Mouse (Mus musculus) CH12F3 (cell line): Measurements from ENCODE around the gene Ugt1a9.

Source experiments
- in situ Hi-C: fragments of 300-500 bp; cut with MboI; formaldehyde crosslinking; loops from 2 replicates; pipeline ENCODE4 v1.14.3; 2020; ENCODE audit warnings: low sequenced_read_pairs

Gene Ugt1a9

GRCm38 (mm10) chr1:88255989-88256754, 185.6 kb downstream of the Ugt1a9 start:
- in situ Hi-C loops: no loop called here

DNA sequence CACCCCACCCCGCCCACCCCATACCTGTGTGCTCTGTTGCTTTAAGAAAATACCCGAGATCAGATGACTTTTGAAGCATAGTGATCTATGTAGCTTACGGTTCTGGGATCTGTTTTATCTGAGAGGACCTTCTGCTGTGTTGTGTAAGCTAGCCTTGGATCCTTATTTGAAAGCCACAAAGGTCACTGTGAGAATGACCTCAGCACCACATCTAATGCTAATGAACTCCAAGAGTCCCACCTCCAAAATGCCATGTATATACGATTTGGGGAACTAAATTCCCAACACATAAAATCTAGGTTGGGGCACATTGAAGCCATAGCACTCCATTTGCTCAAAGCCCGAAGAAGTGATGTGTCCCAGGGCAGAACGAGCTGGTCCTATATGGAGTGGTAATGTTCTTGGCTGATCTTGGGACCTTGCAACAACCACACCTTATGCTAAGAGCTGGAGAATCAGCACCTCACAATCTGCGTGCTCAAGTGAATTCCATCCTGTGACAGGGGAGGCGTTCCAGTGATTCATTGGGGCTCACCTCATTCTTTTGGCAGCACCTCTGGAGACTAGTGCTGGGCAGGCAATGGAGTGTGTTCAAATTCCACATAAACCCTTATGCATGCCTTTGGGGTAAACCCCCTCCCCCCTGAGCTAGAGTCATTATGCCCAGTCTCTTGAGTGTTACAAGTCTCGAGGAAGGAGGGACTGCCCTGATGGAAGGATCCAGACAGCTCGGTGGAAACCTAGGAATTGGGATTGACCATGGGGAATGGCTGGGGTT, 186.5 kb downstream of the Ugt1a9 start:
- in situ Hi-C loops: no loop called here

GRCm38 (mm10) chr1:88257681-88258080, 187.1 kb downstream of the Ugt1a9 start:
- in situ Hi-C loops: no loop called here

DNA sequence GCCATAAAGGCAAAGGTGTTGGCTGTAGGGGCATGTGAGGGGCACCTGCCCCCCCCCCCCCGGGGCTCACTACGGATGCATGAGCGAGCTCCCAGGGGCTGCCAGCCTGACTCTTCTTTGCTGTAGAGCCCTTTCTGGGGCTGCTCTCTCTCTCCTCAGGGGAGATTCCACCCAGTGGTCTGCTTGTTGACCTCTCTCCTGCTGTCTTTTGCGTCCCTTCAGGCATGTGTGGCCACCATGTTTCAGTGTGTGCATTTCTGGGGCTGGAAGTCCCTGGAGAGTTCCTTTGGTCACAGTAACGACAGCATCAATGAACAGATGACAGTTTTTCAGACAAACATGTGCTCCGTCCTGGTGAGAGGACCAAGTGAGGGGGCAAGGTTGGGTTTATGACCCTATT, 187.8 kb downstream of the Ugt1a9 start:
- in situ Hi-C loops: no loop called here

DNA sequence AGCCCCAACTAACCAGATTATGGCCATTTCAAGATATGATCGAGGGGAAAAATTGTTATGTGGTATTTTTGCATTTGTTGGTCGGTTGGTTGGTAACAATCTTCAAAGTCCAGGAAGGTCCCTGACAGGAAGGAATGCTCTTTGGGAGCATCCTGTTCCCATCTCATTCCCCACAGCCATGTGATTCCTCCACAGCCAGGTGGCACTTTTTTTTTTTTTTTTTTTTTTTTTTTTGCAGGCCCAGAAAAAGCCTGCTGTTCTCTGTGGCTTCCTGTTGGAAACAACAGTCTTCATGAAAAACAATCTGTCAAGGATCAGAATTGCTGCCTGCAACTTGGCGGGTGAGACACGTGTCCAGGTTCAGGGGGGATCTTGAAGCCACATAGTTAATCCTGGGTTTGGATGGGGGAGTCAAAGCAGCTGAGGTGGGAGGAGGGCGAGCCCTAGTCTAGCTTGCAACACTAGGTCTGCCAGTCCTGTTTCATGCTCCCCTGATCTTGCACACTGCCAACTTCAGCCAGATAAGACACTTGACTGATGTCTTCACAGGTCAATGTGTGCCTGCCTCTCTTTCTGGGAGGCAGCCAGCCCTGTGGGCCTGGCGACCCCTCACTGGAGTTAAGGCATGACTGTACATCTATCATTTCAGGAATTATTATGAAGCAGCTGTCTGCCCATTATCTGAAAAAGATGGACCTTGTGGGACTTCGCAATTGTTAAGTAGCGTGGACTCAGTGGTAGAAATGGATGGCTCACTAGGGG, 188.5 kb downstream of the Ugt1a9 start:
- in situ Hi-C loops: no loop called here

- in situ Hi-C loops: no loop called here
Measured at GRCm38 (mm10) chr1:88259643-88260024, 189.0 kb downstream of the Ugt1a9 start.

- in situ Hi-C loops: no loop called here
Measured at GRCm38 (mm10) chr1:88260114-88260513, 189.5 kb downstream of the Ugt1a9 start.

- in situ Hi-C loops: no loop called here
Measured at GRCm38 (mm10) chr1:88260604-88261377, 190.2 kb downstream of the Ugt1a9 start.

- in situ Hi-C loops: no loop called here
Measured at GRCm38 (mm10) chr1:88261706-88262105, 191.1 kb downstream of the Ugt1a9 start.

DNA sequence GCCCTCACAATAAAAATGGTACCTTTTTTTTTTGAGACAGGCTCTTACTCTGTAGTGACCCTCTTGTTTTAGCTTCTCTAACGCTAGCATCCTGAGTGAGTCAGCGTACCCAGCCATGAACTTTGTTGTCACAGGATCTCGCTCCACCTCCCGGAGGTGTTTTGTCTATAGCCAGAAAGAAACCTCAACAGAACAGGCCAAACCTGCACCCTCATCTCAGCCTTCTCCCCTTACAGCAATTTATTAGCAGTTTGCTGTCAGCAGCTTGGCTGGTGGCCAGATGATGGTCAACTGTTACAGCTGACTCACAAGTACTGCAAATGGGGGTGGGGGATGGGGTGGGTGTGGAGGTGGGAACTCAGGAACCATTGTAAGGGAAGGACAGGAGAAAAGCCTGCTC, 191.7 kb downstream of the Ugt1a9 start:
- in situ Hi-C loops: no loop called here

- in situ Hi-C loops: no loop called here
Measured at GRCm38 (mm10) chr1:88262961-88263360, 192.4 kb downstream of the Ugt1a9 start.

- in situ Hi-C loops: no loop called here
Measured at GRCm38 (mm10) chr1:88263778-88264177, 193.2 kb downstream of the Ugt1a9 start.

DNA sequence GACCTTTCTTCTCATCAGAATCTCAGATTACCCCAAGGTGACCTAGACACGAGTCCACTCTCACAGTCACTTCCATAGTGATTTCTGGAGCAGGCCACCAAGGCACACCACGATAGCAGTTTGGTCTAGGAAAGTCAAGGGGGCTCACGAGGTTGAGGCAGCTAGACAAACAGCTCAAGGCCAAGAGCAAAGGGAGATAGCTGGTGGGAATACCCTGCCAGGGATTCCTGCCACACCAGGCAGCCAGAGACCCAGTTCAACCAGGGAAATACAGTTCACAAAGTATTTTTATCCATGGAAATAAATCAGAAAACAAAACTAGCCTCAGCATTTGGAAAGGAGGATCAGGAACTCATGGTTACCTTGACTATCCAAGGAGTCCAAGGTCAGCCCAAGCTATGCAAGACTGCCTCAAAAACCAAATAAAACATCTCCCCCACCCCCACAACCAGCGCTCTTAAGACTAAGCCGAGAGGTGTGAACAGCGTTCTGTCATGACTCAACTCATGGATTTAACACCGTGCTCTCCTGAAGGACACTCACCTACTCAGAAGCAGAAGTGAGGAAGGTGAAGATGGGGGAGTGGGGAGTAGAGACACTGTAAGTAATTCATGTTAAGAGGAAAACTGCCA, 193.8 kb downstream of the Ugt1a9 start:
- in situ Hi-C loops: no loop called here

DNA sequence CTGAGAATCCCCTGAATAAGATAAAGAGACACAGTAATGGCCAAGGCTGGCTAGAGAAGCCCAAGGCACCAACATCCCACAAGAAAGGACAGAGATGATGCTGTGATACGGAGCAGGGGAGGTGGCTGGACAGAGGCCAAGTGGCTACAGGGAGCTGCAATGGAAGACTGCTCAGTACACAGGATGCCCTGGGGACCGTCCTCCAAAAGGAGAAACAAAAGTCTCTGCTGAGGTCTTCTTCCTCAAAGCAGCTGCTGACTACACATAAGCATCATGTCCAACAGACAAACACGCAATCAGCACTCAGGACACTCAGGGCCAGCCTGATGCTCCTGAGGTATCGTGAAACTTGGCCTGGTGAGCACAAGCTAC, 194.3 kb downstream of the Ugt1a9 start:
- in situ Hi-C loops: no loop called here

- in situ Hi-C loops: no loop called here
Measured at GRCm38 (mm10) chr1:88266123-88266522, 195.5 kb downstream of the Ugt1a9 start.

DNA sequence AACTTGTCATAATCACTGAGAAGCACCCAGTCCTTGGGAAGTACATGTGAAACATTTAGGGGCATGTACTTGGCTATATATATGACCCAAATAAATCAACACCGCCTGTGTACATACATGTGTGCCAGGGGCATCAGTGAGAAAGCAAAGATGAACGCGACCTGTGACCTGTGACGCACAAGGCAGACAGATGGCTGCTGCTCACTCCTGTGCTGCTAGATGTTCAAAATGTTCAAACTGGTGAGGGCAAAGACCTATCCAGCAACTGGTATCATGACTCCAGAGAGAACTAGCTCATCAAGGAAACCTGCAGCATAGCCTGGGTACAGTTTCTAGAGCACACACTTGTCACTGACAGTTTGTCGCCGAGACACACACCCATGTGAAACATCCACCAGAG, 196.9 kb downstream of the Ugt1a9 start:
- in situ Hi-C loops: no loop called here

DNA sequence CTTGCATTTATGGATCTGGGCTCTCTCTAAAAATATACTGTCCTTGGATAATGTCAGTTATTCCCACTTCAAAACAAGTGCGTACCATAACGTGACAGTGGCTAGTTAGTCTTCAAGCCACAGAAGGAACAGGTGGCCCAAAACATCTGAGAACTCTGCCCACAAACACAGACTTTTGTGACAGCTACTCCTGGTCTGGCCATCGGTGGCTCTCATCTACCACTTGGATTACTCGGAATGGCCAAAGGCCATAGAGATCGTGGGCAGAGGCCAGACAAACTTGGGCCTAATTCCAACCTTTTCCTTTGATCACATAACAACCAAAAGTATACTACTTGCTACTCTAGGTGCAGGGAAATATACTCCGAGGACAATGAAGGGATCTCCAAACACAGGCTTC, 197.5 kb downstream of the Ugt1a9 start:
- in situ Hi-C loops: no loop called here
